Mouse (Mus musculus): ENCODE measurements at regions not wholly inside any gene's neighbourhood (a gene's known extent, or its start where the extent isn't known, plus 50 kb on each side); places are given as distances from the start of the nearest gene placed in this dataset.
A peak's percentile ranks its signal among the peaks of the same experiment; 100 is the strongest.

DNA sequence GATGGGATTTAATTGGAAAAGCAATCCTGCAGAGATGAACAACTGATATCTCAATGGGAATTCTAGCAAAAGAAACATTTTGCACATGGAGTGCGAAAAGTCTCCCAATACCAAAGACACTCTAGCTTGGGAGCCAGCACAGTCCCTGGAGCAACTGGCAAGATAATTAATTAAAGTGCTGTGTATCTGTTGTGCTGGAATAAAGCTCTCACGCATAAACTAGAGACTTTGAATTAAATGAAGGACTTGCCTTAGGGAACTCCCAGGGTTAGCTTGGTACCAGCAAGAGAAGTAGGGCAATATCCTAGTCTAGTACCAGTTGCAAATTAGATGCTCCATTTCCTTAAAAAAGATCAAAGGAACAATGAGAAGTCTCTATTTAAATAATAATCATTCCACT is 501.5 kb downstream of the Arl4a start:
- H3K9me3 ChIP-seq: no peaks in the 10 kb centered on the region
- DNase-seq (ENCODE audit: extremely low spot score, low spot score): no peak
- no peak overlapping the region for H3K27ac ChIP-seq
- H3K4me1 ChIP-seq: no peaks in the 10 kb centered on the region
- no peaks in the 10 kb centered on the region for H3K36me3 ChIP-seq (replicated peaks)
- H3K4me3 ChIP-seq: no peak overlapping the region
- H3K27me3 ChIP-seq (ENCODE audit: poor library complexity, severe bottlenecking): no peaks in the 10 kb centered on the region
- 69% methylated on average over 2 of the region's 2 CpGs for WGBS

DNA sequence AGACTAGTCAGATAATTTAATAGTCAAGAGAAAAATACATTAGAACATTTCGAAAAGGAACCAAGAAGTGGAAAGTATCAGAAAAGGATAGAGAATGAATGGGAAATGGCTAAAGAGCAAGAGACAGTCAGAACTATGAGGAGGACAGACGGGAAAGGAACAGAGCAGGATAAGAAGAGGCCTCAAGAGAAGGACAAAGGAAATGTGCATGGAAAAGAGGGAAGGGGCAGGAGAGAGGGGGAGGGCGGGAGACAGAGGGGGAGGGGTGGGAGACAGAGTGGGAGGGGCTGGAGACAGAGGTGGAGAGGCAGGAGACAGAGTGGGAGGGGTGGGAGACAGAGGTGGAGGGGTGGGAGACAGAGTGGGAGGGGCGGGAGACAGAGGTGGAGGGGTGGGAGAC is 509.7 kb downstream of the Arl4a start:
- H3K27me3 ChIP-seq (ENCODE audit: poor library complexity, severe bottlenecking): no peaks in the 10 kb centered on the region
- no peak overlapping the region for H3K4me3 ChIP-seq
- WGBS: 62% methylated on average over 4 of the region's 4 CpGs
- no peaks in the 10 kb centered on the region for H3K9me3 ChIP-seq
- no peak overlapping the region for H3K27ac ChIP-seq
- H3K36me3 ChIP-seq (replicated peaks): no peaks in the 10 kb centered on the region
- H3K4me1 ChIP-seq: peaks cover 4% of the 10 kb centered on the region; the same call in 1 of the 2 replicates
- no peak for DNase-seq (ENCODE audit: extremely low spot score, low spot score)

DNA sequence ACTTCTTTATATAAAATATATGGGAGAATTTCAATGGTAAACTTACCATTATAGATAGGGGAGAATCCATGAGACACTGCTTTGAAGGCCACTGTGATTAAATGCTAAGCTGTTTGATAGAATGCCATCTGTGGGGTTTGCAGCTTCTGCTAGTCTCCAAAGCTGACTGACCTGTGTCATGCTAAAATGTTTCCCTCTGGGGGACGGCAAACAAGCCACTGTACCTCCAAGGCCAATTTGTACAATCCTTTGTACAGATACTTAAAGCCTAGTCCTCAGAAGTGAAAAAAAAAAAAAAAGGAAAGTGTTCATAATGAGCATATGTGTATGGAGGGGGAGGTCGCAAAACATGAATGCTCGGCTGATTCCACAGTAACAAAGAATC is 510.6 kb downstream of the Arl4a start:
- H3K27me3 ChIP-seq (ENCODE audit: poor library complexity, severe bottlenecking): no peaks in the 10 kb centered on the region
- DNase-seq (ENCODE audit: extremely low spot score, low spot score): no peak
- no peaks in the 10 kb centered on the region for H3K36me3 ChIP-seq (replicated peaks)
- peaks cover 4% of the 10 kb centered on the region; the same call in 1 of the 2 replicates for H3K4me1 ChIP-seq
- no peaks in the 10 kb centered on the region for H3K9me3 ChIP-seq
- WGBS: 82% methylated on average over 3 of the region's 3 CpGs
- peak overlapping the region; percentile 58; the same call in 1 of the 2 replicates for H3K27ac ChIP-seq
- no peak overlapping the region for H3K4me3 ChIP-seq

DNA sequence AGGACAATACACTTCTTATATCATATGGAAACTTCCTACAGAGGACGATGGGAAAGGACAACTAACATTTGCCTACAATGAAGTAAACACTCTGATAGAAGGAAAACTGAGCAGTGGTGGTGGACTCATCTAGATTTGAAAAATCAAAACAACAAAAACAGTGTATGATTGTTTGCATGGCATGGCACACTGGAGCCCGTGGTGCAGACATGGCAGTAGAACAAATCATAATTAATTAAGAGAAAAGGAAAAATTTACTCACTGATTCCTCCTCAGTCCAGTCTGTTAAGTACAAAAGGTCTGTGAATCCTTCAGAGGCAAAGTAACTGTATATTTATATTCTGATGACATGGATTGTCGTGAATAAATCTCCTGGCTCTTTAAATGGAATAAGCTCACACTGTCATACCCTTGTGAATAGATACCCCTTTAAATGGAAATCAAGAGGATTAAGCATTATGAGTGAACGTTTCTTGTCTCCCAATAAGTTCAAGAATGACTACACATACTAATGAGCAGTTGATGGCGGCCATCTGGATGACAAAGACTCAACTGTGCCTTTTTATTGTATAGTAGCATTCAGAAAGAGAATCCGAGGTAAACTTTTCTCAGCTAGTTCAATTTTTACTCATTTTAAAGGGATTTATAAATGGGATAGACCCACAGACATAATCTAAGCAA is 511.1 kb downstream of the Arl4a start:
- H3K27ac ChIP-seq: no peak overlapping the region

DNA sequence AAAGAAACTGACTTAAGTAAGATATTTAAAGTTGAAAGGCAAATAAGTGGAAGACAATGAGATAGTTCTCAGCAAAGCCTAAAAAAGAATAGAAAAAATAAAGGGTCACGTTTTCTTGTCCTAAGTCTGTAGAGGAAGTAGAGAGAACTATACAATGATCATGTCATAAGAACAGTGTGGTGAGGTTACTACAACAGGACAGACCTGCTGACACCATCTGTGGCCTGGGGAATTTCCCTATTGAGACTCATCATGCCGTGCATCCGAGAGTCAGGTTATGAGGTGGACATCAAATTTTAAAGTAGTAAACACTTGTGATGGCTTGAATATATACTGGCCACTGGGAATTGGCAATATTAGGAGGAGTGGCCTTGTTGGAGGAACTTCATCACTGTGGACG is 522.1 kb downstream of the Arl4a start:
- 88% methylated on average over 4 of the region's 4 CpGs for WGBS
- H3K4me3 ChIP-seq: no peak overlapping the region
- DNase-seq (ENCODE audit: extremely low spot score, low spot score): no peak
- H3K27me3 ChIP-seq (ENCODE audit: poor library complexity, severe bottlenecking): peaks cover 7% of the 10 kb centered on the region; the same call in 1 of the 2 replicates
- H3K27ac ChIP-seq: no peak overlapping the region
- no peaks in the 10 kb centered on the region for H3K9me3 ChIP-seq
- H3K4me1 ChIP-seq: no peaks in the 10 kb centered on the region
- H3K36me3 ChIP-seq (replicated peaks): no peaks in the 10 kb centered on the region

More for the DNA sequence above, 511.1 kb downstream of the Arl4a start:
- DNase-seq (ENCODE audit: extremely low spot score, low spot score): no peak
- Histone ChIP-seq H3K27me3 (ENCODE audit: poor library complexity, severe bottlenecking) (no peaks in the 10 kb centered on the region), H3K4me1 (peaks cover 4% of the 10 kb centered on the region; the same call in 1 of the 2 replicates), H3K4me3 (no peak overlapping the region), H3K36me3 (replicated peaks) (no peaks in the 10 kb centered on the region), H3K9me3 (no peaks in the 10 kb centered on the region)
- 70% methylated on average over 6 of the region's 6 CpGs for WGBS

DNA sequence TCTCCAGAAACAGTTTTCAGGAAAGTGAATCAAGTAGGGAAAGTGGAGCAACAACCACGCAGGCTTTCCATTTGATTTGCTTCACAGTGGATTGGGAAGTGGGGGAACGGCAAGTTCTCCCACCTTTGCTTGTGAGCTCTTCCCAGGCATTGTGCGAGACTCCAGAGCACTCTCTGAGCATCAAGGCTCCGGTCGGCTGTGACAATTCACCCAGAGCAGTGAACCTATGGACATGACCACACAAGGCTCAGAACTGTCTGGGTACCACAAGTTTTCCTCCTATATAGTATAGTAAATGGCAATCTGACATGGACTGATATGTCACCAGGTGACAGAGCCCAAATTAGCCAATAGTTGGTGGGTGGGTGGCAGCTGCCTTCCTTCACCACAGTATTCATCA is 527.0 kb downstream of the Arl4a start:
- Histone ChIP-seq H3K4me1 (peaks cover 6% of the 10 kb centered on the region), H3K4me3 (no peak overlapping the region), H3K9me3 (no peaks in the 10 kb centered on the region), H3K27me3 (ENCODE audit: poor library complexity, severe bottlenecking) (peaks cover 10% of the 10 kb centered on the region; the same call in 1 of the 2 replicates), H3K36me3 (replicated peaks) (no peaks in the 10 kb centered on the region), H3K27ac (no peak overlapping the region)
- 81% methylated on average over 5 of the region's 5 CpGs for WGBS
- DNase-seq (ENCODE audit: extremely low spot score, low spot score): no peak

DNA sequence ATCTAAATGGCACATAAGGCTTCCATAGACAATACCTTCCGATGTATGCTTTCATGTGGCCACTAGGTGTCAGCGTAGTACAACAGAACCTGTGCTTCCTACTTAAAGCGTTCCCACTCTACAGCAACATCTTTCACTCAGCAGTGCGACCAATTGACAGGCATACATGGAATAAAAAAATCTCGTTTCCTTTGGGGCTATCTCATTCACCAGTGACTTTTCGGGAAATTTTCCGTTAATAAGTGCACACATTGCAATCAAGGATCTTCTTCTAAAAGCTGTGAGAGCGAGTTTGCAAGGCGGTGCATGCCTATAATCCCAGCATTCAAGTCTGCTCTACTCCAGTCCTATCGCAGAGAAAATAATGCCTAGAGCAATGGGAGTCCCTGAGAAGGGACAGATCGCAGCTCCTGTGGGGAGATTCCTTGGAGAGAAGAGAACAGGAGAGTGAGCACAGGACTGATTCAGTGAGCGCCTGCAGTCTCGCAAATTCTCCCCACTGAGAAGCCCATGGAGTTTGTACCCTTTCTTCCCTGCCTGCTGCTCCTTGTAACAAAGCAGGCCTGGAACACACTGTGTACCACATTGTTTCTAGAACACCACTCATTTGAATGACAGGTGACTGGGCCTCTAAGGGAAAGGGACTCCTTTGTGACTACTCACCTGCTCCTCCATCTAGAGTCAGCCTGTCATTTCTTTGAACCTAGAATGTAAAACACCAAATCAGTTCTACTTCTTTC is 527.6 kb downstream of the Arl4a start:
- 12% methylated on average over 13 of the region's 13 CpGs for WGBS
- Histone ChIP-seq H3K4me1 (peaks cover 6% of the 10 kb centered on the region), H3K4me3 (peak overlapping the region; percentile 33), H3K27ac (no peak overlapping the region), H3K9me3 (no peaks in the 10 kb centered on the region), H3K27me3 (ENCODE audit: poor library complexity, severe bottlenecking) (peaks cover 10% of the 10 kb centered on the region; the same call in 1 of the 2 replicates), H3K36me3 (replicated peaks) (no peaks in the 10 kb centered on the region)
- peak; percentile 53 for DNase-seq (ENCODE audit: extremely low spot score, low spot score)

DNA sequence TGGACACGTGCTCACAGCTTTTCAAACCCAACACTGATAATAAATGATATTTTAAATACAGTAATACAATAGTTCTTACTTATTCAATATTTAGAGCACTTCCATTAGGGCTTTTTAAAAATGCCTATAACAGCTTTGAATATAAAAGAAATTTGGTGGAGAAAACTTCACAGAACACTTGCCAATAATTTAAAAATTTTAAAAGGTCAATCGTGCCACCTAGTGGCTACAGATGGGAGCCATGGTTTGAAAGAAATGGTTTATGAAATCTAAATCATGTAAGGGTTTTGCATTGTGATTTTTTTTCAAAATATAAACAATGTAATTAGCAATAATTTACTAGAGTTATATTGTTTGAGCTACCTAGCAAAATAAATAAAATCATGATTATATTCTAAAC is 541.6 kb downstream of the Arl4a start:
- no peak overlapping the region for H3K27ac ChIP-seq
- no peak overlapping the region for H3K4me3 ChIP-seq
- H3K9me3 ChIP-seq: no peaks in the 10 kb centered on the region
- no peak for DNase-seq (ENCODE audit: extremely low spot score, low spot score)
- 43% methylated on average over 2 of the region's 2 CpGs for WGBS
- no peaks in the 10 kb centered on the region for H3K4me1 ChIP-seq
- no peaks in the 10 kb centered on the region for H3K27me3 ChIP-seq (ENCODE audit: poor library complexity, severe bottlenecking)
- no peaks in the 10 kb centered on the region for H3K36me3 ChIP-seq (replicated peaks)

DNA sequence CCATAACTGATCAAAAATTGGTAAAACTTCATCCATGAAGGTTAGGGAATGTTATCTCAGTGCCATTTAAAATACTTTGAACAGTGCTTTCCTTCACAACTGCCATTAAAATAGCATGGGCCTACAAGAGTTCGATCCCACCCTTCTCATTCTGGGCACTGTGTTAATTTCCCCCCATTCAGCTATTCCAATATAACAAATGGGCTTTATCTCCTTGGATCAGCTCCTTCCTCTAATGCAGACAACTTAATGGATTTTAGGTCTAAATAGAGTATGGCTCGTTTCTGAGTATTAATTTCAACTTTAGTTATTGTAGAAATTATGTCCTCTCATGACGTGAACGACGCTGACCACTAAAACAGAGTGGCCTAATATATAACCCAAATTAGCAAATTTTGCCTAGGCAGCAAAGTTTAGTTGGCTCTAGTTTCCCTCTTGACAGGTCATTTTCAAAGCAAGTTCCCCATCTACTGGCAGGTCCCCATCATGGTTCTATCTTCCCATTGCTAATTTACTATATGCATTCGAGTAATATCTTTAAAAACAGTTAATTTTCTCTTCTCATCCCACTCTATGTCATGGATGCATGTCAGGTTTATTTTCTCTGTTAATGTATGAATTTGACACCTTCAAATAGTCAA is 544.1 kb downstream of the Arl4a start:
- no peak for DNase-seq (ENCODE audit: extremely low spot score, low spot score)
- Histone ChIP-seq H3K36me3 (replicated peaks) (no peaks in the 10 kb centered on the region), H3K4me1 (no peaks in the 10 kb centered on the region), H3K27me3 (ENCODE audit: poor library complexity, severe bottlenecking) (no peaks in the 10 kb centered on the region), H3K4me3 (no peak overlapping the region), H3K27ac (no peak overlapping the region), H3K9me3 (no peaks in the 10 kb centered on the region)
- 82% methylated on average over 6 of the region's 6 CpGs for WGBS

DNA sequence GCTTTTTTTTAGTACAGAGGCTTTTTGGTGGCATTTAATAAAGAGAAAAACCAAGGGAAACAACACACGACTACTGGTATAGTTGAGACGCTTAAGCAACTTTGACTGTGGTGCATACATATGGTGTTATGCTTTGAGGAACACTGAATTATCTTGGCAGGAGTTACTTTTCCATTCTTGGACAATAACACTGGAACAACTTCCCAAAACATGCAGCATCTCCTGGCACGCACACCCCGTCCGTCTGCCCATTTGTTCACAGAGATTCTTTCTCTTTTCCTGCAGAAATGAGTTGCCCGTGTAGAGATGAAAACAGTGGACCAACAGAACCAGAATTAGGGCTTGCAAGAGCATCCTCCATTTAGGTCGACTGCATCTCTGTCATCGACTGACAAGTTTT is 544.7 kb downstream of the Arl4a start:
- Histone ChIP-seq H3K27me3 (ENCODE audit: poor library complexity, severe bottlenecking) (no peaks in the 10 kb centered on the region), H3K9me3 (no peaks in the 10 kb centered on the region), H3K27ac (no peak overlapping the region), H3K36me3 (replicated peaks) (no peaks in the 10 kb centered on the region), H3K4me1 (no peaks in the 10 kb centered on the region), H3K4me3 (no peak overlapping the region)
- WGBS: 92% methylated on average over 8 of the region's 8 CpGs
- DNase-seq (ENCODE audit: extremely low spot score, low spot score): no peak

DNA sequence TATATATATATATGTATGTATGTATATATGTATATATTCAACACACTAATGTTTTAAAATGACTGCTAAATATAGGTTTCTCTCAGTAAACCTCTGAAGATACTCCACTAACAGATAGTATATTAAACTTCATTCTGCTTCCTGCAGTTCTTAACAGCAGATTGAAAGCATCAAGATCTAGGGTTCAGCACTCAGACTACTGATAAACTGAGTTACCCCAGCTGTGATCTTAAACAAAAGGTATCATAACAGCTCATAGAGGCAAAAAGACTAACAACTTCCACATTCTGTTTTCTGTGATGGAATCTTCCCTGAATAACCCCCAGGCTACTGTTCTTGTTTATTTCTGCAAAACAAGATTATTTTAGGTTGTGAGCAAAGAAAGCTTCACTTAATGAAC is 564.8 kb downstream of the Arl4a start:
- Histone ChIP-seq H3K4me1 (no peaks in the 10 kb centered on the region), H3K9me3 (no peaks in the 10 kb centered on the region), H3K27ac (no peak overlapping the region), H3K27me3 (ENCODE audit: poor library complexity, severe bottlenecking) (no peaks in the 10 kb centered on the region), H3K36me3 (replicated peaks) (no peaks in the 10 kb centered on the region), H3K4me3 (no peak overlapping the region)
- DNase-seq (ENCODE audit: extremely low spot score, low spot score): no peak
